ENCODE assay signal across 9 mouse cellular contexts in the genomic region with DNA sequence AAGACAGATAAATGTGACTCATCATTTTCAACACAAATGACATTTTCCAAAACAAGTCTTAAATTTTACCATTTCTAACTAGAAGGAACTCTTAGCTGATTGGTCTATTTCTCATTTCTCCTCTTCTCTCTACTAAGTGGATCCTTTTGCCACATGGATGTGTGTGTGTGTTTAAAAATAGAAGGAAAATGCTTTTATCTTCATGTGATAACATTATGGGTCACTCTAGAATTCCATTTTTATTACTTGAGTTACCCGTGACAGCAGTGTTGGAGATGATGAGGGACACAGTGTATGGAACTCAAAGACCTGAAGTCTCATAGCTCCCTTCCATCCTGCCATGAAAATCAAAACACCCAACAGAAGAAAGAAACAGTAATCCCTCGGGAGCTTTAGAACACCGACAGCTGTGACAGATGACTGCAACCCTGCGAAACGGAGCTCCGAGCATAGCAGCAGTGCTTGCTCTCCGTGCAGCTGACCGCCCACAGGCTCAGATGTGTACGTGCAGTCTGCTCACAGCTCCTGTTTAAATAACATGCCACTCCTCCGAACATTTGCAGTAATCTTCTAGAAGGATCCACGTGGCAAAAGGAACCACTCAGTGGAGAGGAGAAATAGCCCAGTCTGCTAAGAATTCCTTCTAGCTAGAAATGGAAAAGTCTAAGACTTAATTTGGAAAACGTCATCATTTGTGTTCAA. TPM values are rescaled to one million over a fixed set of nuclear protein-coding genes. Genes with fewer than 3 reads are reported as not detected.
DNase-seq lines count a peak whose midpoint lies in the region; ATAC-seq and TF ChIP-seq lines count a peak whose summit lies in the region.
"Had no signal": no experiment of that assay in that cellular context is flagged by ENCODE, and none has a peak within 500 bp of the region (broad histone marks: within the 10 kb centered on the region; RNA-seq: fewer than 3 reads in every experiment).

No protein-coding gene starts in this region.

- WGBS in forebrain, embryonic 13.5 days: 39% methylated on average over 12 of the region's 12 CpGs
- WGBS in forebrain, embryonic 10.5 days: 60% methylated on average over 12 of the region's 12 CpGs
- 14% methylated on average over 12 of the region's 12 CpGs for WGBS in heart, embryonic 13.5 days

- H3K4me2 ChIP-seq in forebrain, embryonic 13.5 days: peak overlapping the region; percentile 8
- H3K4me2 ChIP-seq in CH12.LX (ENCODE audit: insufficient read depth, low read depth, poor library complexity, severe bottlenecking): peak overlapping the region; percentile 34; the same call in 1 of the 2 replicates
- peak overlapping the region; percentile 64 for H3K4me2 ChIP-seq in heart, embryonic 13.5 days

- no peak; the same call in 1 of the 2 replicates for TF ChIP-seq RAD21 in CH12.LX (IDR thresholded peaks at IDR 0.05; ENCODE audit: low read depth, low read length)

- 0 out of 2 replicates have a peak, but pooled peaks have one; percentile 33 for ATAC-seq in forebrain, embryonic 13.5 days
- ATAC-seq in heart, embryonic 13.5 days (ENCODE audit: extremely low read depth, insufficient number of reproducible peaks, low FRiP score, low TSS enrichment): peak; percentile 79

- no peak overlapping the region for H3K4me3 ChIP-seq in forebrain, embryonic 13.5 days
- no peak overlapping the region for H3K4me3 ChIP-seq in forebrain, embryonic 10.5 days
- H3K4me3 ChIP-seq in CH12.LX (replicated peaks in 1 of 3; ENCODE audit: low read depth in 2 of 3, low read length in 2 of 3, poor library complexity in 1 of 3): no peak overlapping the region
- H3K4me3 ChIP-seq in heart, embryonic 13.5 days: peak overlapping the region; percentile 29

- H3K27me3 ChIP-seq in forebrain, embryonic 13.5 days: no peaks in the 10 kb centered on the region
- peaks cover 6% of the 10 kb centered on the region; the same call in 1 of the 2 replicates for H3K27me3 ChIP-seq in forebrain, embryonic 10.5 days (ENCODE audit: poor library complexity, severe bottlenecking)
- no peaks in the 10 kb centered on the region for H3K27me3 ChIP-seq in CH12.LX (replicated peaks)
- H3K27me3 ChIP-seq in heart, embryonic 13.5 days (replicated peaks): no peaks in the 10 kb centered on the region

- no peaks in the 10 kb centered on the region for H3K36me3 ChIP-seq in forebrain, embryonic 13.5 days (ENCODE audit: poor library complexity, severe bottlenecking)
- H3K36me3 ChIP-seq in forebrain, embryonic 10.5 days (replicated peaks): no peaks in the 10 kb centered on the region
- H3K36me3 ChIP-seq in CH12.LX (replicated peaks in 1 of 2; ENCODE audit: control insufficient read depth in 1 of 2, insufficient read depth in 1 of 2, low read length in 1 of 2): no peaks in the 10 kb centered on the region
- no peaks in the 10 kb centered on the region for H3K36me3 ChIP-seq in heart, embryonic 13.5 days

- peaks cover 10% of the 10 kb centered on the region; the same call in 1 of the 2 replicates for H3K4me1 ChIP-seq in forebrain, embryonic 13.5 days
- peaks cover 19% of the 10 kb centered on the region for H3K4me1 ChIP-seq in forebrain, embryonic 10.5 days
- peaks cover 15 to 27% of the 10 kb centered on the region in 2 experiments for H3K4me1 ChIP-seq in CH12.LX (ENCODE audit: control insufficient read depth in 1 of 2, insufficient read depth in 2 of 2)
- H3K4me1 ChIP-seq in heart, embryonic 13.5 days: peaks cover 33% of the 10 kb centered on the region

- intact Hi-C loops in left cerebral cortex, postnatal 14 days (cut with DNase I): loop anchor here (5.0 kb wide), 1 partner anchor 57 kb away; no protein-coding TSS in a partner anchor

- DNase-seq in forebrain, embryonic 10.5 days (ENCODE audit: extremely low spot score, low spot score): no peak
- DNase-seq in CH12.LX (ENCODE audit: extremely low read depth): peak; percentile 67
- DNase-seq in left cerebral cortex, postnatal 14 days (ENCODE audit: low spot score in 2 of 2): peak; percentile 55 to 83
- peak; percentile 70 for DNase-seq in retina, postnatal 1 day
- no peak for DNase-seq in urinary bladder, postnatal 4 days (ENCODE audit: low spot score in 2 of 2)
- DNase-seq in urinary bladder, adult 2 months (ENCODE audit: low spot score): no peak

- H3K9me3 ChIP-seq in forebrain, embryonic 13.5 days (replicated peaks): no peaks in the 10 kb centered on the region
- no peaks in the 10 kb centered on the region for H3K9me3 ChIP-seq in forebrain, embryonic 10.5 days
- H3K9me3 ChIP-seq in CH12.LX (replicated peaks; ENCODE audit: low read length): peaks cover 7% of the 10 kb centered on the region
- H3K9me3 ChIP-seq in heart, embryonic 13.5 days: no peaks in the 10 kb centered on the region

- 0 out of 4 replicates have a peak, but pooled peaks of 1 of the 2 experiments have one; percentile 3 for TF ChIP-seq CTCF in CH12.LX (conservative IDR thresholded peaks at IDR 0.05 in 1 of 2, IDR thresholded peaks at IDR 0.05 in 1 of 2; ENCODE audit: low read depth in 2 of 2, low read length in 2 of 2)

- dilution Hi-C loops in CH12.LX (cut with MboI; ENCODE audit: extremely low pct_ligation_motif_present, extremely low pct_unique_long_range_greater_than_20kb, low sequenced_read_pairs): no loop called here

- no peaks in the 10 kb centered on the region for H3K79me2 ChIP-seq in CH12.LX (replicated peaks; ENCODE audit: control insufficient read depth, extremely low read depth, insufficient read depth, poor library complexity, severe bottlenecking)

- H3K9ac ChIP-seq in forebrain, embryonic 13.5 days: no peak overlapping the region
- no peak overlapping the region for H3K9ac ChIP-seq in CH12.LX (ENCODE audit: insufficient read depth, low read depth)
- H3K9ac ChIP-seq in heart, embryonic 13.5 days: peak overlapping the region; percentile 67

- no peak for TF ChIP-seq POLR2A in CH12.LX (IDR thresholded peaks at IDR 0.05; ENCODE audit: low read depth, low read length)

- H3K27ac ChIP-seq in forebrain, embryonic 13.5 days: no peak overlapping the region
- H3K27ac ChIP-seq in forebrain, embryonic 10.5 days: no peak overlapping the region
- no peak overlapping the region for H3K27ac ChIP-seq in CH12.LX (ENCODE audit: insufficient read depth, low read depth)
- H3K27ac ChIP-seq in heart, embryonic 13.5 days (replicated peaks): peak overlapping the region; percentile 89

- in situ Hi-C loops in CH12.LX (cut with MboI; ENCODE audit: low pct_ligation_motif_present, low pct_unique_long_range_greater_than_20kb, low sequenced_read_pairs): no loop called here

- TF ChIP-seq EP300 in CH12.LX (IDR thresholded peaks at IDR 0.05; ENCODE audit: low read length): no peak

TF ChIP-seq in CH12.LX, 34 proteins besides CTCF, POLR2A, EP300 and RAD21:
- TF ChIP-seq BHLHE40 (IDR thresholded peaks at IDR 0.05; ENCODE audit: low read depth, low read length) (peak; percentile 45; the same call in 1 of the 2 replicates), TBP (conservative IDR thresholded peaks at IDR 0.05; ENCODE audit: low read depth, low read length) (peak; percentile 77), CHD1 (IDR thresholded peaks at IDR 0.05; ENCODE audit: low read depth, low read length) (no peak), MAX (IDR thresholded peaks at IDR 0.05; ENCODE audit: low read length) (0 out of 2 replicates have a peak, but pooled peaks have one; percentile 16), MAFK (IDR thresholded peaks at IDR 0.05; ENCODE audit: insufficient replicate concordance, low read length) (no peak), ZC3H11A (IDR thresholded peaks at IDR 0.05; ENCODE audit: low read depth, low read length) (no peak), ETS1 (conservative IDR thresholded peaks at IDR 0.05; ENCODE audit: low read depth, low read length) (peak; percentile 75), NELFE (IDR thresholded peaks at IDR 0.05; ENCODE audit: low read depth, low read length) (no peak), TCF12 (IDR thresholded peaks at IDR 0.05; ENCODE audit: low read depth, low read length) (no peak), ZMIZ1 (IDR thresholded peaks at IDR 0.05; ENCODE audit: low read depth, low read length) (no peak)
TF ChIP-seq in CH12.LX: peak in this region for 4.

RNA-seq across cellular contexts. Expression of a gene that starts 27.7 kb away (rescaled TPM):
- 0.08 TPM in 1 of 2 replicates, not detected in the other for polyA plus RNA-seq in forebrain, embryonic 13.5 days (2015; fragmentation: Nextera tagmentation; extraction: Ambion mirVana)
- polyA plus RNA-seq in forebrain, embryonic 10.5 days (2016; fragmentation: Nextera tagmentation; extraction: Ambion mirVana): not detected in 2 replicates
- total RNA-seq in CH12.LX (2012; rRNA removed): not detected in 2 replicates
- total RNA-seq in CH12.LX (2014; rRNA removed): not detected in 2 replicates
- polyA plus RNA-seq in CH12.LX (2012; ENCODE audit: insufficient read length, low read depth): not detected in 2 replicates
- polyA plus RNA-seq in heart, embryonic 13.5 days (2015; fragmentation: Nextera tagmentation; extraction: Ambion mirVana): 0.19 and 0.47 TPM in 2 replicates
- under 1 TPM; 0.20 to 0.40 TPM for total RNA-seq in left cerebral cortex, postnatal 14 days (2021)
- polyA plus RNA-seq in urinary bladder, adult 2 months (2012; rRNA removed): 0.14 and 0.21 TPM in 2 replicates

RNA-seq across cellular contexts. Expression of a gene that starts 31.3 kb away (rescaled TPM):
- not detected in 2 replicates for polyA plus RNA-seq in forebrain, embryonic 13.5 days (2015; fragmentation: Nextera tagmentation; extraction: Ambion mirVana)
- polyA plus RNA-seq in forebrain, embryonic 10.5 days (2016; fragmentation: Nextera tagmentation; extraction: Ambion mirVana): not detected in 2 replicates
- total RNA-seq in CH12.LX (2012; rRNA removed): not detected in 2 replicates
- not detected in 2 replicates for total RNA-seq in CH12.LX (2014; rRNA removed)
- polyA plus RNA-seq in CH12.LX (2012; ENCODE audit: insufficient read length, low read depth): not detected in 2 replicates
- 56.8 and 65.1 TPM in 2 replicates for polyA plus RNA-seq in heart, embryonic 13.5 days (2015; fragmentation: Nextera tagmentation; extraction: Ambion mirVana)
- total RNA-seq in left cerebral cortex, postnatal 14 days (2021): not detected
- polyA plus RNA-seq in urinary bladder, adult 2 months (2012; rRNA removed): 0.24 and 0.30 TPM in 2 replicates
- polyA plus RNA-seq: spleen, adult 2 months had no signal

RNA-seq across cellular contexts. Expression of a gene that starts 41.4 kb away (rescaled TPM):
- not detected in 2 replicates for polyA plus RNA-seq in forebrain, embryonic 13.5 days (2015; fragmentation: Nextera tagmentation; extraction: Ambion mirVana)
- polyA plus RNA-seq in forebrain, embryonic 10.5 days (2016; fragmentation: Nextera tagmentation; extraction: Ambion mirVana): not detected in 2 replicates
- total RNA-seq in CH12.LX (2012; rRNA removed): not detected in 2 replicates
- not detected in 2 replicates for total RNA-seq in CH12.LX (2014; rRNA removed)
- not detected in 2 replicates for polyA plus RNA-seq in CH12.LX (2012; ENCODE audit: insufficient read length, low read depth)
- polyA plus RNA-seq in heart, embryonic 13.5 days (2015; fragmentation: Nextera tagmentation; extraction: Ambion mirVana): not detected in 2 replicates
- total RNA-seq in left cerebral cortex, postnatal 14 days (2021): not detected
- not detected in 2 replicates for polyA plus RNA-seq in urinary bladder, adult 2 months (2012; rRNA removed)
- polyA plus RNA-seq: spleen, adult 2 months had no signal

RNA-seq across cellular contexts. Expression of a gene that starts 49.8 kb away (rescaled TPM):
- 281 and 294 TPM in 2 replicates for polyA plus RNA-seq in forebrain, embryonic 13.5 days (2015; fragmentation: Nextera tagmentation; extraction: Ambion mirVana)
- polyA plus RNA-seq in forebrain, embryonic 10.5 days (2016; fragmentation: Nextera tagmentation; extraction: Ambion mirVana): 332 and 337 TPM in 2 replicates
- total RNA-seq in CH12.LX (2012; rRNA removed) (448 and 469 TPM in 2 replicates), CH12.LX (2014; rRNA removed) (901 and 1,012 TPM in 2 replicates)
- 723 and 889 TPM in 2 replicates for polyA plus RNA-seq in CH12.LX (2012; ENCODE audit: insufficient read length, low read depth)
- polyA plus RNA-seq in heart, embryonic 13.5 days (2015; fragmentation: Nextera tagmentation; extraction: Ambion mirVana): 171 and 188 TPM in 2 replicates
- 100 to 1,000 TPM; 186 to 187 TPM for total RNA-seq in left cerebral cortex, postnatal 14 days (2021)
- polyA plus RNA-seq in urinary bladder, adult 2 months (2012; rRNA removed): 162 and 163 TPM in 2 replicates

Comparison
In these comparisons a context has a peak if more than half of its experiments do, and no peak if none do; other contexts are left out.
1. H3K4me2 ChIP-seq: peak in every context shown above with its lines; median percentile 64 in heart, embryonic 13.5 days; 34 in CH12.LX; 8 in forebrain, embryonic 13.5 days.
2. DNase-seq: peak in CH12.LX (single experiment), left cerebral cortex, postnatal 14 days (2 of 2) and retina, postnatal 1 day (single experiment); none in forebrain, embryonic 10.5 days (single experiment), urinary bladder, postnatal 4 days (0 of 2) and urinary bladder, adult 2 months (single experiment).
3. RNA of a gene that starts 31.3 kb away (polyA plus RNA-seq): 56.8 to 65.1 TPM in heart, embryonic 13.5 days; 0.24 to 0.30 TPM in urinary bladder, adult 2 months, not detected in CH12.LX, not detected in forebrain, embryonic 10.5 days and not detected in forebrain, embryonic 13.5 days; every median in the first group is over 10 times any median in the second.